Mouse (Mus musculus) brown adipose tissue, adult 24 weeks (tissue): ENCODE measurements around the gene Atp2b2. TPM values are rescaled to one million over a fixed set of nuclear protein-coding genes. Genes with fewer than 3 reads are reported as not detected.

ENCODE experiments used
- H3K27ac ChIP-seq: fragments of 200-500 bp; replicated peaks from 2 replicates; pipeline ENCODE4 v1.5.1; 2012; ENCODE audit warnings: low read depth, mild to moderate bottlenecking, low read length
- H3K4me1 ChIP-seq: fragments of 200-500 bp; 2 replicates; pipeline ENCODE4 v1.6.1; 2012; ENCODE audit warnings: low read length, mixed read lengths; ENCODE audit not compliant: control insufficient read depth, insufficient read depth, insufficient read length
- H3K4me3 ChIP-seq: fragments of 200-500 bp; 2 replicates; pipeline ENCODE4 v1.5.1; 2012; ENCODE audit warnings: low read depth, mild to moderate bottlenecking, low read length, moderate library complexity; ENCODE audit not compliant: insufficient read depth
- polyA plus RNA-seq: library from polyadenylated mRNA; stranded (reverse); fragments of >200 nt; gene quantifications from 2 replicates; pipeline ENCODE4 v1.2.4, GENCODE M21; 2012; ENCODE audit not compliant: missing spikeins, insufficient read depth, insufficient read length

The Atp2b2 gene
- not detected in 2 replicates for polyA plus RNA-seq

- Histone ChIP-seq H3K27ac (no peak within 1 kb of the TSS), H3K4me3 (no peak within 1 kb of the TSS), H3K4me1 (no peaks in the 10 kb centered on the region)
Measured at GRCm38 (mm10) chr6:114042332-114042731, at the start of gene Atp2b2. Atp2b2 (minus strand) TSS chr6:114042613.

- Histone ChIP-seq H3K4me1 (no peaks in the 10 kb centered on the region), H3K27ac (no peak overlapping the region), H3K4me3 (no peak overlapping the region)
Measured at GRCm38 (mm10) chr6:114089626-114090025, 47.2 kb upstream of the Atp2b2 start.

DNA sequence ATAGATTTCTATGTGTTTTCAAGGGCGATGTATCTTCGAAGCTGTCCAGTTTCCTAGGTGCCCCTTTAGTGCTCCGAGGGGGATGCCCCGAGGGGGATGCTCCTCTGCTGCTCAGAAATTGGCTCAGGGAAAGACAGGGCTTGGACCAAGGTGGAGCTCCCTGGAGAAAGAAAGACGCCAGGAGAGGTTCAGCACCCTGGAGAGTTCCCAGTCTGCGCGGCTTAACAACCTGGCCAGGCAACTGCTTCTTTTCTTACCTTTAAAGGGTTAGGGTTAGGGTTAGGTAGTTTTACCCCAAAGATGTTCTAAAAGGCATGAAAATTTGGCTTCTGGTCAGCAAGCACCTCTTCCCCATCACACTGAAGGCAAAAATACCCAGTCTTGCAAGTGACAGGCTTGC, 44.7 kb upstream of the Atp2b2 start:
- Histone ChIP-seq H3K4me3 (no peak overlapping the region), H3K27ac (no peak overlapping the region), H3K4me1 (no peaks in the 10 kb centered on the region)

DNA sequence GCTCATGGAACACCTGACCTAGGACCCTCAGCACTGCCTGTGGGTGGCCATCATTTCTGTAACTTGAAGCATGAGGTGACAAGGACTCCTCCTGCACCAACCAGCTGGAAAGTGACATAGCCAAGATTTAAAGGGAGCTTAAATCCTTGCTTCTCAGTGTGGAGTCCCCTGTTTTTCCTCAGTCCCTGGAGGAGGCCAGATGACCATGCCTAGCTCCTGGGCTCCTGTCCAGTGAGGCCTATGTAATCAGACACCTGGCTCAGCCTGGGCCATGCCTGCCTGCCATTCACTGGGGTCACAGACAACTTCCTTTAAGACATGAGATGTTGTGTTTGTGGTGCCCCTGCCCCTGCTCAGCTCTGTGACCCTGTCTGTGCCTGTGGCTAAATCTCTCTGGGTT, 36.1 kb upstream of the Atp2b2 start:
- no peak overlapping the region for H3K4me3 ChIP-seq
- no peaks in the 10 kb centered on the region for H3K4me1 ChIP-seq
- no peak overlapping the region for H3K27ac ChIP-seq

- no peaks in the 10 kb centered on the region for H3K4me1 ChIP-seq
Measured at GRCm38 (mm10) chr6:114076560-114076959, 34.1 kb upstream of the Atp2b2 start.

DNA sequence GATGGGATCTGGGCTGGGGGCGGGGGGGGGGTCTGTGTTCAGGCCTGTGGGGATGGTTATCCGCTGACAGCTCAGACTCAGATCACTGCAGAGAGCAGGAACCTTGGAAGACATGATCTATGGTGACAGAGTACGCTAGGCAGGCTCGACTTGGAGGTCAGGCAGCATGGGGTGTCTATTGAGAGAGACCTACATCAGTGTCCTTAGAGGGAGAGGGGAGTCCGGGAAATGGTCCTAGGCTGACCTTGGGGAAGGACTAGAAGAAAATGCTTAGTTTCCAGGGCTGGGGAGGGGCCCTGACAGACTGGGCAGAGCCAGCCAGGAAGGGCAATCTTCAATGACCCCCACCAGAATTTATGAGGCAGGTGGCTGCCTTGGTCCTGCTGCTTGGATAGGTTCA, 33.6 kb upstream of the Atp2b2 start:
- H3K4me1 ChIP-seq: no peaks in the 10 kb centered on the region
- H3K4me3 ChIP-seq: no peak overlapping the region
- no peak overlapping the region for H3K27ac ChIP-seq

More at GRCm38 (mm10) chr6:114076560-114076959, 34.1 kb upstream of the Atp2b2 start:
- H3K27ac ChIP-seq: no peak overlapping the region
- H3K4me3 ChIP-seq: no peak overlapping the region

GRCm38 (mm10) chr6:114074929-114075328, 32.5 kb upstream of the Atp2b2 start:
- Histone ChIP-seq H3K27ac (no peak overlapping the region), H3K4me1 (no peaks in the 10 kb centered on the region), H3K4me3 (no peak overlapping the region)

GRCm38 (mm10) chr6:114074256-114074655, 31.8 kb upstream of the Atp2b2 start:
- H3K27ac ChIP-seq: no peak overlapping the region

DNA sequence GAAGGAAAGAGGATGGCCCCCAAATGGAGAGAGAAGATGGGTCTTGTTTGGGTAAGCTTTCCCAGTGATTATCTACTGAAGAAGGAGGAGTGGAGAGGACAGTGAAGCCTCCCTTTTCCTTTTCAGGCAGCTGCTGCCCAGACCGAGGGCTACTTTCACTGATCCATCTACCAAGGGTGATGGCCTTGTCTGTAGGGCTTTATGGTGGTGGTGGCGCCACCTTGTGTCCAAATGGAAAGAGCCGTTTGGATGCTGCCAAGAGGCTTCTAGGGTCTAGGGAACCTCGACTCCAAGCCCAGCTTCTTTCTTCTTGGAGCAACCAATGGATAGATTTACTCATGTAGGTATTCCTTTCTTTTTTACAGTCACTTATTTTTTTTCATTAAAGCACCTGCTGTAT, 29.2 kb upstream of the Atp2b2 start:
- Histone ChIP-seq H3K27ac (no peak overlapping the region), H3K4me1 (no peaks in the 10 kb centered on the region), H3K4me3 (no peak overlapping the region)

More at GRCm38 (mm10) chr6:114074256-114074655, 31.8 kb upstream of the Atp2b2 start:
- Histone ChIP-seq H3K4me3 (no peak overlapping the region), H3K4me1 (no peaks in the 10 kb centered on the region)

- no peak overlapping the region for H3K4me3 ChIP-seq
- H3K4me1 ChIP-seq: no peaks in the 10 kb centered on the region
- H3K27ac ChIP-seq: no peak overlapping the region
Measured at GRCm38 (mm10) chr6:114063100-114063499, 20.7 kb upstream of the Atp2b2 start.

DNA sequence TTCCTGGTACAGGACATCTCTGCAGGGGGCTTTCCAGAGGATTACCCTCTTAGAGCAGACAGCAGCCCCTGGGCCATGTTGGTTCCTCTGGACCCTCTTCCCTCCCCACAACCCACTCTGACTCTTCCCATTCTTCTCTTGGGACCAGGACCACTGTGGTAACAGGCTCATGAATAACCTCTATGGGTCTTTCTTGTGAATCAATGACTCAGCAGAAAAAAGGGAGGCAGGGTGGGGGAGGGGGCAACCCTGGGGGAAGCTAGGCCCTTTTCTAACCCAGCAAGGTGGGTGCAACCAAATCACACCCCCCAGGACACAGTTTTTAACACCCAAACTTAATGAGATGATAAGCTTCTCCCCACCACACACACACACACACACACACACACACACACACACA, 20.3 kb upstream of the Atp2b2 start:
- H3K27ac ChIP-seq: no peak overlapping the region

GRCm38 (mm10) chr6:114059206-114059605, 16.8 kb upstream of the Atp2b2 start:
- H3K27ac ChIP-seq: no peak overlapping the region
- H3K4me3 ChIP-seq: no peak overlapping the region
- H3K4me1 ChIP-seq: no peaks in the 10 kb centered on the region

More for the DNA sequence above, 20.3 kb upstream of the Atp2b2 start:
- H3K4me3 ChIP-seq: no peak overlapping the region
- H3K4me1 ChIP-seq: no peaks in the 10 kb centered on the region

DNA sequence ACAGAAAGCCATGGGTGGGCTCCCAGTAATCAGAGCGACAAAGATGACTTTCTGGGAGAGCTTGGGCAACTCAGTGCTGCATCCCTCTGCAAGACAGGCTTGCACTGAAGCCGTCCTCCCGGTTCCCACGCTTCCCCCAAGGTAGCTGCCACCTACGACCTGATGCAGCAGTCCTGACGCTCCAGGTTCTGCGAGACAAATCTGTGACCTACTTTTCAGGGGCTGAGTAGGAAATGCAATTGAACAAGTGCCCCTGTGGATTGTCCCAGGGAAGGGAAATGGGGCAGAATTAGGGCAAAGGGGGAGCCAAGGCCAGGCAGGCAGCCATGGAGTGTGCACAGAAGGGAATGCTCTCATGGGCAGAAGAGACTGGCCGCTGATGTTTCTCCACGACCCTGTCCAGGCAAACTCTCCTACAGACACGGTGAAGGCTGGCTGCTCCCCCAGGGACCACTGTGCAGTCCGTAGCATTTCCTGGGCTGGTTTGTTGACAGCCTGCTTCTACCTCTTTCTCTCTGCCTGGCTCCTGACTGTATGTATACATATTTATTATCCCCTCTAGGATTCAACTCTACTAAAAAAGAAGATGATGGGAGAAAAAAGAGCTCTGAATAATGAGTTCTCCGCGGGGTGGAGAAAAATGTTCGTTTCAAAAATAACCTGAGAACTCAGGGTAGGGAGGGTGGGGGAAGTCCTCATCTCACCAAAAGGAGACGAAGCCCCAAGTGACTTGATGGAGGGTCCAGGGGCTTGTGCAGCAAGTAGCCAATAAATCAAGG, 15.8 kb upstream of the Atp2b2 start:
- H3K4me1 ChIP-seq: no peaks in the 10 kb centered on the region
- H3K4me3 ChIP-seq: no peak overlapping the region
- no peak overlapping the region for H3K27ac ChIP-seq

DNA sequence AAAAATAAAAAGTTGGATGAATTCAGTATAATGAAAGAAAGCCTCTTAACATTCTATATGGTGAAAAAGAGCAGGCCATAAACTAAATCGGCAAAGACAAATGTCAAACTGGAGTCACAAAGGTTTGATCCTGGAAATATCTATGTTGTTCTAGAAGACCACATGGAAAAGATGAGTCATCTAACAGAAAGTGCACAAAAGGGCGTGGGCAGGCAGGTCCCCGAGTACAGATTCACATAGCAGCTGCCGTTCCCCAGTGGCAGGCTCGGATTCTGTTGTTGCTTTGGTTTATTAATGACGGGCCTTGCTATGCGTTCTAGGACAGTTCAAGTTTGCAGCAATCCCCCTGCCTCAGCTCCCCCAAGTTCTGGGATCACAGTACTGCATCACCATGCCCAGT, 12.9 kb upstream of the Atp2b2 start:
- no peak overlapping the region for H3K4me3 ChIP-seq
- H3K4me1 ChIP-seq: no peaks in the 10 kb centered on the region
- H3K27ac ChIP-seq: no peak overlapping the region

DNA sequence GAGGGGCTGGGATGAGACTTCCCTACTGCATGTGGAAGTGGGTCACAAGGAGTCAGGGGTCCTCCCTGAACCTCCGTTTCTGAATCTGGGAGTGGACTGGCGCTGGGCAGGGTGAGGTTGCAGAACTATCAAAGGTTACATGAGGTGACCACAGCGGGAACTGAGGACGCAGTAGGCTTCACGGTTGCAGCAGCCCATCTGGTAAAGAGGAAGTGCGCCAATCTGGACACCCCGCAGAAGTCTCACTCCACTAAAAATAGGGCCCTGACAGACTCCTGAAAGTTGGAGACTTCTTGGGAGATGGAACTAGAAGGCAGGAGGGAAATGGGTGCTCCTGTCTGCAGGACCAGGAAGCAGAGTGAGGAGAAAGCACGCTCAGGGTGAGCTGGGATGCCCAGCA, 2.5 kb upstream of the Atp2b2 start:
- H3K27ac ChIP-seq: no peak overlapping the region
- H3K4me3 ChIP-seq: no peak overlapping the region
- no peaks in the 10 kb centered on the region for H3K4me1 ChIP-seq

DNA sequence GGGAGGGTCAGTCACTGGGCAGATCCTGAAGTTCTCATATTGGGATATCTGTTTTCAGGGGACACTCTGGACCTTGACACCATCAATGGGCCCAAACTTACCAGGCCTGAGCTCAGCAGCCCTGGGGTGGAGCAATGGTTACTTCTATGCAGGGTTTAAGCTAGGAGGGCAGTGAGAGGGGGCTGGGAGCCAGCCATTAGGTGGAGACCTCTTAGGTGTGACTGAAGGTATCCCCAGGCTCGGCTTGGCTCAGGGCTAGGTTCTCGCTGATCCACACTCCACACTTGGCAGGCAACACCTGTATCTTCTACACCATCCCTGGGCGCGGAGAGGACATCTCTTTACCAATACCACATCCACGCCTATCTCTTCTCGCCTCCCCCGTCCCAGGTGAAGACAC, 423 bp upstream of the Atp2b2 start:
- Histone ChIP-seq H3K4me1 (no peaks in the 10 kb centered on the region), H3K4me3 (no peak overlapping the region), H3K27ac (no peak overlapping the region)
